Mouse (Mus musculus): Measurements from ENCODE around the gene Gm21976.

DNA sequence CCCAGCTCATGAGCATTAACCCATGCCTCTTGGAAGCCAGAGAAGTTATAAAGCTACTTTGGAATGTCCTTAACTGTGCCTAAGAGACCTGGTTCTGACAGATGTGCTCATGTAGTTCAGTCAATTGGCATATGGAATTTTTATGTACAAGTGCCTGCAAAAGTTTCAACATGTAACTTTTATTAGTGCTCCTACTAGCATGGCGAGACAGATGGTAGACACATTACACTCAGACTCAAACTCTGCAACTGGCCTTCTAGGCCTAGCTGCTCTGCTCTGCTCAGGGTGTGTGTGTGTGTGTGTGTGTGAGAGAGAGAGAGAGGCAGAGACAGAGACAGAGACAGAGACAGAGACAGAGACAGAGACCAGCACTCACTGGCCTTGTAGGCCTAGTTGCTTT, 56.5 kb downstream of the Gm21976 start:
- no peak for TF ChIP-seq CTCF (IDR thresholded peaks at IDR 0.05; ENCODE audit: extremely low read depth, insufficient read depth, insufficient read length, insufficient replicate concordance)
- TF ChIP-seq POLR2A (IDR thresholded peaks at IDR 0.05; ENCODE audit: low read depth, low read length) = no peak
